16 mouse cellular contexts compared by ENCODE assay signal in genomic region chr15:8200317-8200716, GRCm38 (mm10). TPM values are rescaled to one million over a fixed set of nuclear protein-coding genes. Genes with fewer than 3 reads are reported as not detected.
DNase-seq lines count a peak whose midpoint lies in the region; ATAC-seq and TF ChIP-seq lines count a peak whose summit lies in the region.
"Had no signal": no experiment of that assay in that cellular context is flagged by ENCODE, and none has a peak within 500 bp of the region (broad histone marks: within the 10 kb centered on the region; RNA-seq: fewer than 3 reads in every experiment).

No protein-coding gene starts in this region.

- no peaks in the 10 kb centered on the region for H3K27me3 ChIP-seq in heart, adult 2 months (ENCODE audit: control insufficient read depth, insufficient read depth, low read length)
- no peaks in the 10 kb centered on the region for H3K27me3 ChIP-seq in lung, postnatal 0 days (replicated peaks; ENCODE audit: insufficient read depth, low read length)
- H3K27me3 ChIP-seq: heart, embryonic 12.5 days; kidney, embryonic 15.5 days; limb, embryonic 15.5 days had no signal

- TF ChIP-seq CTCF in heart, adult 2 months (IDR thresholded peaks at IDR 0.05) = peak; percentile 34
- TF ChIP-seq CTCF in lung, postnatal 0 days (IDR thresholded peaks at IDR 0.05) = peak; percentile 23; the same call in 1 of the 2 replicates

- ATAC-seq in lung, postnatal 0 days = no peak
- ATAC-seq in megakaryocyte progenitor cell, adult 5-6 weeks (replicated peaks; ENCODE audit: poor library complexity) = peak; percentile 37; the same call in 1 of the 2 replicates

- TF ChIP-seq POLR2A in heart, adult 2 months (IDR thresholded peaks at IDR 0.05; ENCODE audit: insufficient read depth, low read depth, low read length) = no peak

- no peaks in the 10 kb centered on the region for H3K4me1 ChIP-seq in heart, adult 2 months (ENCODE audit: control insufficient read depth, insufficient read depth, low read length)
- H3K4me1 ChIP-seq in lung, postnatal 0 days (ENCODE audit: insufficient read depth, low read depth, low read length) = no peaks in the 10 kb centered on the region
- H3K4me1 ChIP-seq: heart, embryonic 12.5 days; kidney, embryonic 15.5 days; limb, embryonic 15.5 days had no signal

- H3K27ac ChIP-seq in heart, adult 2 months = no peak overlapping the region
- H3K27ac ChIP-seq in lung, postnatal 0 days (ENCODE audit: low read length) = no peak overlapping the region
- H3K27ac ChIP-seq: hindbrain, embryonic 14.5 days; kidney, embryonic 15.5 days; limb, embryonic 15.5 days had no signal

- intact Hi-C loops in heart, adult 2 months (cut with DNase I) = no loop called here
- intact Hi-C loops in heart, postnatal 36 days (cut with DNase I) = no loop called here

- no peak overlapping the region for H3K4me3 ChIP-seq in heart, adult 2 months
- H3K4me3 ChIP-seq in lung, postnatal 0 days (ENCODE audit: low read depth, low read length) = no peak overlapping the region
- H3K4me3 ChIP-seq: heart, embryonic 12.5 days; kidney, embryonic 15.5 days; limb, embryonic 15.5 days had no signal

- H3K36me3 ChIP-seq in heart, adult 2 months (ENCODE audit: control insufficient read depth, insufficient read depth, low read length) = no peaks in the 10 kb centered on the region; the same call in 1 of the 2 replicates
- peaks cover 21% of the 10 kb centered on the region; the same call in 1 of the 2 replicates for H3K36me3 ChIP-seq in lung, postnatal 0 days (ENCODE audit: insufficient read depth, low read length)

- H3K9ac ChIP-seq in heart, adult 2 months (ENCODE audit: low read depth, low read length) = no peak overlapping the region
- H3K9ac ChIP-seq in lung, postnatal 0 days (replicated peaks; ENCODE audit: low read depth) = no peak overlapping the region
- H3K9ac ChIP-seq: heart, embryonic 12.5 days; hindbrain, embryonic 14.5 days; kidney, embryonic 15.5 days; limb, embryonic 15.5 days had no signal

- no peak for TF ChIP-seq EP300 in heart, adult 2 months (IDR thresholded peaks at IDR 0.05; ENCODE audit: insufficient read depth, low read depth, low read length)
- no peak for TF ChIP-seq EP300 in lung, postnatal 0 days (IDR thresholded peaks at IDR 0.05)

- no peak for DNase-seq in heart, adult 2 months
- DNase-seq in heart, postnatal 36 days = no peak
- no peak for DNase-seq in lung, postnatal 0 days (ENCODE audit: low spot score)
- no peak for DNase-seq in lung, postnatal 4 days
- DNase-seq in ES-CJ7 (ENCODE audit: low read depth, low spot score) = peak; percentile 56
- no peak for DNase-seq in frontal cortex, postnatal 36 days (ENCODE audit: low spot score in 2 of 2)
- DNase-seq in ovary, adult 18-20 months (ENCODE audit: low spot score) = no peak
- DNase-seq: adrenal gland, postnatal 14 days; cerebellum, adult 11-12 months; embryo, embryonic 11 days had no signal

- H3K9me3 ChIP-seq in lung, postnatal 0 days (ENCODE audit: low read length) = no peaks in the 10 kb centered on the region
- H3K9me3 ChIP-seq: G1E; kidney, embryonic 15.5 days; limb, embryonic 15.5 days had no signal

- no peak overlapping the region for H3K4me2 ChIP-seq in lung, postnatal 0 days (replicated peaks; ENCODE audit: low read depth, low read length)
- H3K4me2 ChIP-seq: heart, embryonic 12.5 days; hindbrain, embryonic 14.5 days; kidney, embryonic 15.5 days; limb, embryonic 15.5 days had no signal

- H3K79me2 ChIP-seq in heart, adult 2 months (replicated peaks; ENCODE audit: control insufficient read depth, insufficient read depth, low read length) = no peaks in the 10 kb centered on the region

RNA-seq across cellular contexts. Expression of gene Cplane1, which starts 31.4 kb away (rescaled TPM):
- total RNA-seq in heart, adult 2 months (2021) = 1 to 10 TPM; 4.2 to 4.7 TPM
- polyA plus RNA-seq in heart, adult 2 months (2012; rRNA removed) = 1.7 and 4.3 TPM in 2 replicates
- 1 to 10 TPM; 5.1 to 5.3 TPM for total RNA-seq in heart, postnatal 36 days (2021)
- polyA plus RNA-seq in lung, postnatal 0 days (2015; fragmentation: Nextera tagmentation; extraction: Ambion mirVana) = 3.8 and 4.5 TPM in 2 replicates
- 3.2 and 3.5 TPM in 2 replicates for total RNA-seq in megakaryocyte progenitor cell, adult 5-6 weeks (2015)
- 2.5 TPM in 2 replicates for total RNA-seq in megakaryocyte progenitor cell, adult 5-6 weeks (2017)
